Comparison of ENCODE assay signal across 8 mouse cellular contexts in genomic region chr3:83127726-83128448, GRCm38 (mm10). TPM values are rescaled to one million over a fixed set of nuclear protein-coding genes. Genes with fewer than 3 reads are reported as not detected.
DNase-seq lines count a peak whose midpoint lies in the region; ATAC-seq and TF ChIP-seq lines count a peak whose summit lies in the region.

Gene Dchs2 (plus strand): TSS chr3:83127948.

- H3K4me1 ChIP-seq in kidney, embryonic 16.5 days (ENCODE audit: insufficient read depth, low read length), result peaks cover 27% of the 10 kb centered on the region
- H3K4me1 ChIP-seq in heart, embryonic 11.5 days (ENCODE audit: control insufficient read depth, insufficient read depth, low read length), result peaks cover 5% of the 10 kb centered on the region
- H3K4me1 ChIP-seq in limb, embryonic 14.5 days (ENCODE audit: control insufficient read depth, insufficient read depth, low read length), result peaks cover 23% of the 10 kb centered on the region
- peaks cover 25% of the 10 kb centered on the region for H3K4me1 ChIP-seq in stomach, embryonic 15.5 days

- H3K4me3 ChIP-seq in kidney, embryonic 16.5 days (ENCODE audit: low read length), result peak within 1 kb of the TSS; percentile 60
- peak within 1 kb of the TSS; percentile 59 for H3K4me3 ChIP-seq in heart, embryonic 11.5 days (ENCODE audit: low read depth, low read length)
- peak within 1 kb of the TSS; percentile 49 for H3K4me3 ChIP-seq in limb, embryonic 14.5 days (replicated peaks; ENCODE audit: low read length)
- peak within 1 kb of the TSS; percentile 49 for H3K4me3 ChIP-seq in stomach, embryonic 15.5 days (replicated peaks)

- H3K4me2 ChIP-seq in kidney, embryonic 16.5 days (replicated peaks; ENCODE audit: low read depth, low read length), result peak within 1 kb of the TSS; percentile 97
- H3K4me2 ChIP-seq in heart, embryonic 11.5 days, result peak within 1 kb of the TSS; percentile 70
- peak within 1 kb of the TSS; percentile 97 for H3K4me2 ChIP-seq in limb, embryonic 14.5 days (replicated peaks; ENCODE audit: low read depth, low read length, severe bottlenecking)
- peak within 1 kb of the TSS; percentile 95 for H3K4me2 ChIP-seq in stomach, embryonic 15.5 days

- no peak for TF ChIP-seq POLR2A in brain, embryonic 14.5 days (IDR thresholded peaks at IDR 0.05; ENCODE audit: borderline replicate concordance, extremely low read depth, insufficient read depth, insufficient read length, poor library complexity, severe bottlenecking)
- no peak for TF ChIP-seq POLR2A in limb, embryonic 14.5 days (IDR thresholded peaks at IDR 0.05; ENCODE audit: borderline replicate concordance, extremely low read depth, insufficient read depth, insufficient read length)

- H3K36me3 ChIP-seq in kidney, embryonic 16.5 days (ENCODE audit: insufficient read depth, low read length), result no peaks in the 10 kb centered on the region
- H3K36me3 ChIP-seq in heart, embryonic 11.5 days (ENCODE audit: control insufficient read depth, insufficient read depth, low read length), result no peaks in the 10 kb centered on the region
- no peaks in the 10 kb centered on the region for H3K36me3 ChIP-seq in limb, embryonic 14.5 days (ENCODE audit: control insufficient read depth, insufficient read depth, low read length)
- no peaks in the 10 kb centered on the region for H3K36me3 ChIP-seq in stomach, embryonic 15.5 days

- DNase-seq in kidney, adult 11 months, result no peak
- peak; percentile 44 for DNase-seq in brain, embryonic 14.5 days (ENCODE audit: low read depth)
- no peak for DNase-seq in limb, embryonic 14.5 days (ENCODE audit: low spot score)
- DNase-seq in left cerebral cortex, adult 9 months (ENCODE audit: low spot score in 2 of 2), result no peak
- no peak for DNase-seq in layer of hippocampus, postnatal 14 days (ENCODE audit: low spot score in 2 of 2)

- no peaks in the 10 kb centered on the region for H3K9me3 ChIP-seq in kidney, embryonic 16.5 days (ENCODE audit: low read length)
- H3K9me3 ChIP-seq in heart, embryonic 11.5 days (replicated peaks; ENCODE audit: control insufficient read depth, low read length), result no peaks in the 10 kb centered on the region
- no peaks in the 10 kb centered on the region for H3K9me3 ChIP-seq in limb, embryonic 14.5 days (ENCODE audit: control insufficient read depth, low read length)
- no peaks in the 10 kb centered on the region for H3K9me3 ChIP-seq in stomach, embryonic 15.5 days

- no peak for ATAC-seq in kidney, embryonic 16.5 days (ENCODE audit: low FRiP score, low TSS enrichment)
- peak; percentile 11; the same call in 1 of the 2 replicates for ATAC-seq in heart, embryonic 11.5 days (replicated peaks; ENCODE audit: insufficient number of reproducible peaks, low FRiP score, low TSS enrichment)
- no peak for ATAC-seq in limb, embryonic 14.5 days (ENCODE audit: low FRiP score, low read depth)
- ATAC-seq in stomach, embryonic 15.5 days (ENCODE audit: insufficient read depth, low FRiP score, low read depth), result no peak; the same call in 1 of the 2 replicates

- H3K9ac ChIP-seq in kidney, embryonic 16.5 days (replicated peaks; ENCODE audit: low read length), result peak within 1 kb of the TSS; percentile 9
- H3K9ac ChIP-seq in heart, embryonic 11.5 days (ENCODE audit: low read depth, low read length), result no peak within 1 kb of the TSS
- H3K9ac ChIP-seq in limb, embryonic 14.5 days (ENCODE audit: low read depth, low read length, severe bottlenecking), result peak within 1 kb of the TSS; percentile 43
- no peak within 1 kb of the TSS for H3K9ac ChIP-seq in stomach, embryonic 15.5 days

- peaks cover 72% of the 10 kb centered on the region for H3K27me3 ChIP-seq in kidney, embryonic 16.5 days (ENCODE audit: insufficient read depth, low read length)
- peaks cover 56% of the 10 kb centered on the region for H3K27me3 ChIP-seq in heart, embryonic 11.5 days (ENCODE audit: control insufficient read depth, insufficient read depth, low read length)
- peaks cover 61% of the 10 kb centered on the region for H3K27me3 ChIP-seq in limb, embryonic 14.5 days (ENCODE audit: control insufficient read depth, insufficient read depth, low read length)
- peaks cover 47% of the 10 kb centered on the region for H3K27me3 ChIP-seq in stomach, embryonic 15.5 days (replicated peaks)

- no peak for TF ChIP-seq CTCF in brain, embryonic 14.5 days (IDR thresholded peaks at IDR 0.05; ENCODE audit: borderline replicate concordance, extremely low read depth, insufficient read depth, insufficient read length)

- under 1% methylated on average over 55 of the region's 55 CpGs for WGBS in kidney, embryonic 16.5 days
- under 1% methylated on average over 55 of the region's 55 CpGs for WGBS in heart, embryonic 11.5 days (ENCODE audit: insufficient replicate concordance)
- WGBS in limb, embryonic 14.5 days, result under 1% methylated on average over 49 of the region's 55 CpGs
- 2% methylated on average over 55 of the region's 55 CpGs for WGBS in stomach, embryonic 15.5 days

- H3K27ac ChIP-seq in kidney, embryonic 16.5 days (ENCODE audit: low read length), result no peak within 1 kb of the TSS
- no peak within 1 kb of the TSS for H3K27ac ChIP-seq in heart, embryonic 11.5 days (ENCODE audit: low read depth, low read length)
- H3K27ac ChIP-seq in limb, embryonic 14.5 days (replicated peaks; ENCODE audit: low read depth, low read length), result no peak within 1 kb of the TSS
- H3K27ac ChIP-seq in stomach, embryonic 15.5 days, result peak within 1 kb of the TSS; percentile 44

RNA-seq across cellular contexts. Expression of gene Dchs2, which starts in this region (rescaled TPM):
- polyA plus RNA-seq in kidney, embryonic 16.5 days (2015; fragmentation: Nextera tagmentation; extraction: Ambion mirVana), result 0.10 and 0.12 TPM in 2 replicates
- 0.69 and 1.8 TPM in 2 replicates for polyA plus RNA-seq in brain, embryonic 14.5 days (2012; rRNA removed)
- 0.14 and 0.16 TPM in 2 replicates for polyA plus RNA-seq in heart, embryonic 11.5 days (2014; fragmentation: Nextera tagmentation; extraction: Ambion mirVana)
- polyA plus RNA-seq in limb, embryonic 14.5 days (2012; rRNA removed), result 1.7 and 1.8 TPM in 2 replicates
- polyA plus RNA-seq in limb, embryonic 14.5 days (2014; fragmentation: Nextera tagmentation; extraction: Ambion mirVana), result 2.1 and 2.2 TPM in 2 replicates
- polyA plus RNA-seq in stomach, embryonic 15.5 days (2015; fragmentation: Nextera tagmentation; extraction: Ambion mirVana), result 0.44 and 0.48 TPM in 2 replicates
- total RNA-seq in layer of hippocampus, postnatal 14 days (2021), result 1 to 10 TPM; 5.0 to 5.3 TPM

Comparison
In these comparisons a context has a peak if more than half of its experiments do, and no peak if none do; other contexts are left out.
1. Peak in ATAC-seq, H3K4me3 ChIP-seq and H3K4me2 ChIP-seq in heart, embryonic 11.5 days; RNA of the gene not detected or under 1 TPM.
2. H3K9ac ChIP-seq: peak in kidney, embryonic 16.5 days (single experiment) and limb, embryonic 14.5 days (single experiment); none in heart, embryonic 11.5 days (single experiment) and stomach, embryonic 15.5 days (single experiment).
3. Peak in every context shown above with its lines, with median percentiles within 50 percentile points of each other: H3K4me2 ChIP-seq and H3K4me3 ChIP-seq.